Mouse (Mus musculus) heart, embryonic 13.5 days (tissue): ENCODE data around the gene Glis2. TPM values are rescaled to one million over a fixed set of nuclear protein-coding genes. Genes with fewer than 3 reads are reported as not detected.
A peak's percentile ranks its signal among the peaks of the same experiment; 100 is the strongest.
"Not testable (repeated sequence)": the region's sequence is repeated elsewhere in the genome, so short reads cannot be mapped to it uniquely, and the experiment has no call there.

Experiments used
- ATAC-seq: fragments of 200-750 bp; cut with Nextera tagmentation; 2 replicates; pipeline ENCODE4 v1.8.0; 2017; ENCODE audit warnings: moderate TSS enrichment; ENCODE audit not compliant: insufficient number of reproducible peaks, low FRiP score, low TSS enrichment; ENCODE audit errors: extremely low read depth
- H3K27ac ChIP-seq: fragments of 300-500 bp; sonication (generic); replicated peaks from 2 replicates; pipeline ENCODE4 v1.5.1; 2015; ENCODE audit warnings: moderate library complexity, mild to moderate bottlenecking, inconsistent platforms
- H3K27me3 ChIP-seq: fragments of 300-500 bp; sonication (generic); replicated peaks from 2 replicates; pipeline ENCODE4 v1.6.1; 2015; ENCODE audit warnings: mild to moderate bottlenecking, inconsistent platforms
- H3K36me3 ChIP-seq: fragments of 300-500 bp; sonication (generic); 2 replicates; pipeline ENCODE4 v1.6.1; 2015; ENCODE audit warnings: mild to moderate bottlenecking, inconsistent platforms
- H3K4me1 ChIP-seq: fragments of 300-500 bp; sonication (generic); 2 replicates; pipeline ENCODE4 v1.6.1; 2015; ENCODE audit warnings: inconsistent platforms
- H3K4me2 ChIP-seq: fragments of 300-500 bp; sonication (generic); 2 replicates; pipeline ENCODE4 v1.6.1; 2015; ENCODE audit warnings: inconsistent platforms, mild to moderate bottlenecking, moderate library complexity
- H3K4me3 ChIP-seq: fragments of 300-500 bp; sonication (generic); 2 replicates; pipeline ENCODE4 v1.5.1; 2015; ENCODE audit warnings: moderate library complexity, mild to moderate bottlenecking, inconsistent platforms
- H3K9ac ChIP-seq: fragments of 300-500 bp; sonication (generic); 2 replicates; pipeline ENCODE4 v1.6.1; 2015; ENCODE audit warnings: inconsistent platforms, mild to moderate bottlenecking, moderate library complexity
- H3K9me3 ChIP-seq: fragments of 300-500 bp; sonication (generic); 2 replicates; pipeline ENCODE4 v1.6.1; 2016; ENCODE audit warnings: inconsistent platforms
- WGBS: fragments of 180-500 bp; shearing (Covaris S2); methylation state at CpG from one replicate; pipeline ENCODE4 v1.1.7; 2015; ENCODE audit warnings: mixed read lengths; 5-methylcytosine and 5-hydroxymethylcytosine counted together
- polyA plus RNA-seq: library from polyadenylated mRNA; unstranded; fragments of >200 nt; fragmentation: Nextera tagmentation; extraction: Ambion mirVana; gene quantifications from 2 replicates; pipeline ENCODE4 v1.2.1, GENCODE M21; 2015

Gene Glis2
- polyA plus RNA-seq, 1 experiment from 2014 or later: 23.5 TPM

DNA sequence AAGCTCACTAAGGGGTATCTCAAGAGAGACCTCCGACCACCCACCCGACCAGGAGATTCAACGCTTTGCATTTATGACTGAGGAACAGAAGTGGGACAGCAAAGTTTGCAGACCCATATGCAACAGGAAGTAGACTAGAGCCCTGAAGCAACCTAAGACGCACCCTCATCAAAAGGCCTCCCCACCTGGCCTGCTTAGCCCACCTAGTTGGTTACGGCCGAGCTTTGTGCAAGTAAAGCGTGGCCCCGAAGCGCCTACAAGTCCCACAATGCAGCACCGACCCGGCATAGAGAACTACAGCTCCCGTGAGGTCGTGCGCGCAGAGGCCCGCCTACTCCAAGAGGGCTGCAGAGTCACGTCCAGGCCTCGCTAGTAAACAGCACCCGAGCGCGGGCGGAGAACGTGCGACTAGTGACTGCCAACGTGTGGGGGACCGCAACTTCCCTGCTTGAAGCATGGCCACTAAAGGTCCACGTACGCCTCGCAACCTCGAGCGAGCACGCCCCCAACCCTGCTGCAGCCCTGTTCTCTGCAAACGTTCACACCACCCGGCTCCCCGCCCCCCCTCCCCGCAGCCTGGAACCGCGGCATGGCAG, 36.0 kb upstream of the Glis2 start:
- Histone ChIP-seq H3K4me2 (peak overlapping the region; percentile 84), H3K27me3 (no peaks in the 10 kb centered on the region), H3K36me3 (peaks cover 8% of the 10 kb centered on the region; the same call in 1 of the 2 replicates), H3K9ac (peak overlapping the region; percentile 91), H3K4me3 (peak overlapping the region; percentile 85), H3K27ac (peak overlapping the region; percentile 92), H3K4me1 (peaks cover 44% of the 10 kb centered on the region), H3K9me3 (no peaks in the 10 kb centered on the region)
- under 1% methylated on average over 38 of the region's 38 CpGs for WGBS
- ATAC-seq: peak; percentile 84

DNA sequence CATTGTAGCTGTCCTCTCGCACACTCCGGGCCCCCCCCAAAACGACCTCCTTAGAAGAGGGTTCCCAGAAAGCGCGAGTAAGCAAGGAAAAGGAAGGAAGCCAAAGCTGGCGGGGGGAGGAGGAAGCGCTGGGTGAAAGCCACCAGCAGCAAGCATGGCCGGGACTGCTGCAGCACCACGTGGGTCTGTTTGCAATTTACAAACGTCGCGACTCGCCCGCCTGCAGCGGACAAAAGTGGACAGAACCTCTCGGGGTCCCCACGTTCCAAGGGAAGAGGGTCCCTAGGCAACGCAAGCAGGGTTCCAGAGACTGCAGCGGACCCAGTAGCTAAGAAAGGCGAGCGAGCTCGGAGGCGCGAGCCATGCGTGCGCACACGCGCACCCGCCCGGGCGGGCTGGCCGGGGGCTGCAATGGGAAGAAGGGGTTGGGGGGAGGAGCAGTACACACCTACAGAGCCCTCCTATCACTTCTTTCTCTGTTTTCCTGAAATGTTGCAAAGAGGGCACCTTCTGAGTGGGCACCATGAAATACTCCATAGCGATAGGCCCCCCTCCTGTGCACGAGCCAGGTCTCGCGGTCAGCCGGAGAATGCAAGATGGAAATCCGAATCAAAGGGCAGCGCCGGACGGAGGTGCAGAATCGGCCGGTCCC, 35.4 kb upstream of the Glis2 start:
- Histone ChIP-seq H3K27ac (peak overlapping the region; percentile 92), H3K27me3 (no peaks in the 10 kb centered on the region), H3K4me3 (peak overlapping the region; percentile 85), H3K36me3 (peaks cover 8% of the 10 kb centered on the region; the same call in 1 of the 2 replicates), H3K9ac (peak overlapping the region; percentile 91), H3K4me1 (peaks cover 37% of the 10 kb centered on the region), H3K4me2 (peak overlapping the region; percentile 84), H3K9me3 (no peaks in the 10 kb centered on the region)
- ATAC-seq: 0 out of 2 replicates have a peak, but pooled peaks have one; percentile 1
- under 1% methylated on average over 43 of the region's 43 CpGs for WGBS

DNA sequence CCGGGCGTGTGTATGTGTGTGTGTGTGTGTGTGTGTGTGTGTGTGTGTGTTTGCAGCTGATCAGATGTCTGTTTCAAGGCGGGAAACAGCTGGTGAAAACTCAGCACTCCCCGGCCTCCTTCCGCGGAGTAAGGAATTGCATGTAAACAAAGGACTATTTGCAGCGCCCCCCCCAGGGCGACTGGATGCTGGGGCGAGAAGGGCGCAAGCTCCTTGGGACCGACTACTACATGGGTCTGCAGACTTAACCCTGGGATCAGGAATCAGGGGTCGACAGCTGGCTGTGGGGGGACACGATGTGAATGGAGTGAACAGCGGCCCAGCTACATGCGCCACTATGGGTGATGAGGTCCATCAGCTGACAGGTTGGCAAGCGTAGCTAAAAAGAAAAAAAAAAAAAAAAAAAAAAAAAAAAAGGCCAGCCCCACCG, 34.8 kb upstream of the Glis2 start, which contains the start of gene Tfap4:
Tfap4 (minus strand) TSS at position 140 of the 430 bp plus-strand sequence.
- Histone ChIP-seq H3K4me1 (peaks cover 31% of the 10 kb centered on the region), H3K27ac (peak within 1 kb of the TSS; percentile 92), H3K4me2 (peak within 1 kb of the TSS; percentile 84), H3K36me3 (peaks cover 8% of the 10 kb centered on the region; the same call in 1 of the 2 replicates), H3K4me3 (peak within 1 kb of the TSS; percentile 85), H3K9me3 (no peaks in the 10 kb centered on the region), H3K27me3 (no peaks in the 10 kb centered on the region), H3K9ac (peak within 1 kb of the TSS; percentile 91)
- WGBS: under 1% methylated on average over 15 of the region's 17 CpGs
- no peak for ATAC-seq

DNA sequence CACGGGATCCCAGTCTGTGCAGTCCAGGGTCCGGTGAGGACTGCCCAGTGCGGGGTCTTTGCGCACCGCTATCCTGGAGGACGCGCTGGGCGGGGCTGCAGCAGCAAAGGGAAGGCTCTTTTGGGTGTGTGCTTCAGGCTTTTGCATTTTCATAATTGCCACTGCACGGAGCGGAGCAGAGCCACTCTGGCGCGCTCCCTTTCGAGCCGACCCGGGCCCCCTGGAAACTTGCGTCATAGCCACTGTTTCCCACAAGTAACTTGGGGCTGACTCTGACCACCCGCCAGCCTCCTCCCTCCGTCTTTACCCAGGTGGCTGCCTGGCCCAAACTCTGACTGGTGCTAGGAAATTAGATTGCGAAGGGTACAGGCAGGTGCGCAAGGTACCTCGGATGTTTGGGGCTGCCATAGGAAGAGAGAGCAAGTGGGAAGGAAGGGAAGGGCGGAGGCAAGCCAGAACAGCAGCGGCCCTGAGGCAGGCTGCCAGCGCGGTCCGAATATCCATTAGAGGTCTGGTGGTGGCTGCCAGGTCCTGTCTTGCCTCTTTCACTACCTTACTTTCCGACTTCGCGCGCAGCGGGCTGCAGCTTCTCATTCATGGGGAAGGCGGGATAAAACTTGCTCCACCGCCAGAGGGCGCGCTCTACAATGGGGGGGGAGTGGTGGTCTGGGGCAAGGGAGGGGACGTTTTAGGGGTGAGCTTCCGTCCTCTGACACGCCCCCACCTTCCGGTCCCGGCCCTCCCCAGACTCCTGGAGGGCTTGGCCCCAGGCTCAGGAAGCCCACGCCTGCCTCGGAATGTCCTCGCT, 34.2 kb upstream of the Glis2 start:
- Histone ChIP-seq H3K4me1 (peaks cover 27% of the 10 kb centered on the region), H3K9me3 (no peaks in the 10 kb centered on the region), H3K36me3 (peaks cover 8% of the 10 kb centered on the region; the same call in 1 of the 2 replicates), H3K4me3 (peak overlapping the region; percentile 85), H3K4me2 (peak overlapping the region; percentile 84), H3K27ac (peak overlapping the region; percentile 92), H3K27me3 (no peaks in the 10 kb centered on the region), H3K9ac (peak overlapping the region; percentile 91)
- ATAC-seq: peak; percentile 18; the same call in 1 of the 2 replicates
- under 1% methylated on average over 43 of the region's 43 CpGs for WGBS

DNA sequence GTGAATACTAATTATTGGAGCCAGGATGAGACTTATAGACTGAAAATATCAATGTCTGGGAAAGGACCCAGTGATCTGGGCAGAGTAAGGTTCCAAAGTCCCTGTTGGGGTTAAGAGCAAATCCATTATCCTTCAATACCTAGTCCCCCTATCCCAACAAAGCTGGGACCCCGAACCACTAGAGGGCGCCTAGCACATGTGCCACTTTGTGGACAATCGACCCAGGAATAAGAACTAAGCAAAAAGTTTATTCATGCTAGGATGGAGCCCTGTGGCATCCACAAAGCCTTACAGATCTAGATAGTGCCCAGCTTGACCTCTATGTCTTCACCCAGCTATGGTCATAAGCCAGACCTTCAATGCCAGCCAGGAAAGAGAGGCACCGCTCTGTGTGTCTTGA, 26.6 kb upstream of the Glis2 start:
- Histone ChIP-seq H3K4me3 (no peak overlapping the region), H3K36me3 (no peaks in the 10 kb centered on the region), H3K27ac (no peak overlapping the region), H3K4me1 (peaks cover 10% of the 10 kb centered on the region), H3K9ac (no peak overlapping the region), H3K27me3 (no peaks in the 10 kb centered on the region), H3K4me2 (no peak overlapping the region), H3K9me3 (no peaks in the 10 kb centered on the region)
- 21% methylated on average over 4 of the region's 4 CpGs for WGBS
- no peak; the same call in 1 of the 2 replicates for ATAC-seq

DNA sequence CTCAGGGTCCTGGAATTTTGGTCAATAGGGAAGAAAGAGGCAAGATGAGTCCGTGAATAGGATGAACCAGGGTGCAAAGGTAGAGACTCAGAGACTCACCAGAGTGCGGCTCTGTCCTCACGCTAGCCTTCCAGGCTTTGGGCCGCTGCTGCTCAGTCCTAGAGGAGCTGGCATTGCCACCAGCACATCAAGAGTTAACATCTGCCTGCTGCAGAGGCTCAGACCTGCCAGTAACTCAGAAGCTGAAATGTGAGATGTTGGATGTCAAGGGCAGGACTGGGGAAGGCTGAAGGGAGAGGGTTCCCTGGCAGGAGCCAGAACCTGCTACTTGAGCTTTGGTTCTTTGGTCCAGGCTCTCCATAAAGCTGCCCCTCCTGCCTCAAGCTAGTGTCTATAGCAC, 23.8 kb upstream of the Glis2 start:
- Histone ChIP-seq H3K27ac (no peak overlapping the region), H3K27me3 (no peaks in the 10 kb centered on the region), H3K9ac (peak overlapping the region; percentile 44), H3K4me1 (peaks cover 10% of the 10 kb centered on the region), H3K4me3 (no peak overlapping the region), H3K4me2 (no peak overlapping the region), H3K9me3 (no peaks in the 10 kb centered on the region), H3K36me3 (no peaks in the 10 kb centered on the region)
- WGBS: 47% methylated on average over 4 of the region's 4 CpGs
- ATAC-seq: no peak

DNA sequence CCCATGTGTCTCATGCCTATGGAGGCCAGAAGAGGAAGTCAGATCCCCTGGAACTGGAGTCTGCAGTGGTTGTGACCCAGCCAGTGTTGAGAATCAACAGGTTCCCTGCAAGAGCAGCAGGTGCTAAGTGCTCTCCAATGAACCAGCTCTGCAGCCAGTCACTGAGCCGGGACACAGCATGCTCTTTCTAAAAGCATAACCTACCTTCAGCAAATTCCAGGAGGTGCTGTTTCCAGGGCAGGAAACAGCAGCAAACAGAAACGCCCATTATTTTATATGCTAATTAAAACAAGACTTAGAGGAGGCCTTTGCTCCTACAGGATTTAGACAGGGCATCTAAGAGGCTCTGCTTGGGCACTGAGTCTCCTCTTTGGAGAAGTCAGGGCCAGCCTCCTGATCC, 18.5 kb upstream of the Glis2 start:
- H3K4me1 ChIP-seq: peaks cover 8% of the 10 kb centered on the region
- H3K4me3 ChIP-seq: no peak overlapping the region
- no peak overlapping the region for H3K4me2 ChIP-seq
- no peaks in the 10 kb centered on the region for H3K9me3 ChIP-seq
- H3K36me3 ChIP-seq: no peaks in the 10 kb centered on the region
- H3K9ac ChIP-seq: no peak overlapping the region
- ATAC-seq: no peak
- no peaks in the 10 kb centered on the region for H3K27me3 ChIP-seq
- 57% methylated on average over 2 of the region's 2 CpGs for WGBS
- no peak overlapping the region for H3K27ac ChIP-seq

DNA sequence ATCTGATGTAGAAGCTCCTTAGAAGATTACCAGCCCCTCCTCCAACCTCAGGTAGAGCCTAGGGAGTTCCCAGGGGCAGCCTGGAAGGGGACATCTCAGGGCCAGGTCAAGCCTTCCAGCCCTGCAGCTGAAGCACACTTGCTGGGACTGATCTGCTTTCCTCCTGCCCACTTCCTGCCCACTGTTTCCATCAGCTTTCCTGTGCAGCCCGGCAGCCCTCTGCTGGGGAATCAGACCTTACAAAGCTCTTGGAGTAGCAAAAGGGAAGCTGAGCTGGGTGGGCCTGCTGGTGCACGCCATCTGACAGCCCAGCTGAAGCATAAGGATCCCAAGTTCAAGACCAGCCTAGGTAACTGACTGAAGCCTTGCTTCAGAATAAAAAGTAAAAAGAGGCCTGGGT, 17.6 kb upstream of the Glis2 start:
- Histone ChIP-seq H3K4me1 (peaks cover 4% of the 10 kb centered on the region; the same call in 1 of the 2 replicates), H3K9ac (no peak overlapping the region), H3K36me3 (no peaks in the 10 kb centered on the region), H3K27ac (no peak overlapping the region), H3K27me3 (no peaks in the 10 kb centered on the region), H3K4me3 (no peak overlapping the region), H3K9me3 (no peaks in the 10 kb centered on the region), H3K4me2 (no peak overlapping the region)
- 46% methylated on average over 2 of the region's 2 CpGs for WGBS
- ATAC-seq: no peak

DNA sequence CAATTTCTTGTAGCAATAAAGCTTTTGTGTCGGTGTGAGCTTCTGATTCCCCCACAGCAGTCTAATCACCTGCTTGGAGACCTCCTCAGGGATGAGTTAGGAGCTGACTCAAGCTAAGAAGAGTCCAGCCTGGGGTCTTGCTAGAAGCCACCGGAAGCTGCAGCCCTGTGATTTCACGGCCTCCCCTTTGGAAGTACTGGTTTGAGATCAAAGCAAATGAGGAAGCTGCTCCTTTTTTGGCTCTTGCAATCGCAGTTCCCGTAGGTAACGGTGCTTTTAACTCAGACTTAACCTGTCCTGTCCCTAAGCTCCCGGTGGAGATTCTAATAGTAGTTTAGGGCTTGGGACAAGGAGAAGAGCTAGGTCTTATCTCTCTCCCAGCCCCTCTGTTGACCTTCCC, 15.9 kb upstream of the Glis2 start:
- Histone ChIP-seq H3K4me1 (peaks cover 4% of the 10 kb centered on the region; the same call in 1 of the 2 replicates), H3K4me2 (no peak overlapping the region), H3K36me3 (no peaks in the 10 kb centered on the region), H3K27ac (no peak overlapping the region), H3K9me3 (no peaks in the 10 kb centered on the region), H3K27me3 (no peaks in the 10 kb centered on the region), H3K9ac (no peak overlapping the region), H3K4me3 (no peak overlapping the region)
- 51% methylated on average over 7 of the region's 7 CpGs for WGBS
- no peak for ATAC-seq

DNA sequence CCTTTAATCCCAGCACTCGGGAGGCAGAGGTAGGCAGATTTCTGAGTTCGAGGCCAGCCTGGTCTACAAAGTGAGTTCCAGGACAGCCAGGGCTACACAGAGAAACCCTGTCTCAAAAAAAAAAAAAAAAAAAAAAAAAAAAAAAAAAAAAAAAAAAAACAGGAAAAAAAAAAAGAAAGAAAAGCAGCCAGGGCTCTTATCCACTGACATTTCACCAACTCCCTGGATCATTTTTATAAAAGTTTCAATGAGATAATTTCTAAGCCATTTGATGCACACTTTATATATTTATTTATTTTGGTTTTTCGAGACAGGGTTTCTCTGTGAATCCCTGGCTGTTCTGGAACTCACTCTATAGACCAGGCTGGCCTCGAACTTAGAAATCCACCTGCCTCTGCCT, 13.3 kb upstream of the Glis2 start:
- H3K27me3 ChIP-seq, H3K9me3 ChIP-seq, H3K4me2 ChIP-seq, H3K36me3 ChIP-seq, ATAC-seq, H3K9ac ChIP-seq, H3K27ac ChIP-seq, H3K4me3 ChIP-seq: not testable (repeated sequence)
- H3K4me1 ChIP-seq: peaks cover 11% of the 10 kb centered on the region
- WGBS: 73% methylated on average over 4 of the region's 4 CpGs

DNA sequence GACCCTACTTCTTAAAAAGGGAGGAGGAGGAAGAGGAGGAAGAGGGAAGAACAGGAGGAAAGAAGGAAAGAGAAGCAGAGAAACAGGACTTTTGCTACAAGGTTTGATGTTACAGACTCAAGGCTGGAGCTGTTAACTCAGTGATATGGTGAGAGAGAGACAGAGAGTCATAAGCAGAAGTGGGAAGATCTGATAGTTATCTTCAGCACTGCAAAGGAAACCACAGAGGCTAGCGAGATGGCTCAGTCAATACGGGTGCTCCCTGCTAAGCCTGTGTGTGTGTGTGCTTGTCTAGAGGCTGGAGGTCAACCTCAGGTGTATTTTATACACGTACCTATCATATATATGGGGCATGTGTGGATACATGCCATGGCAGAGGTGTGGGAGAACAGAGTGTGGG, 10.7 kb upstream of the Glis2 start:
- Histone ChIP-seq H3K27me3 (no peaks in the 10 kb centered on the region), H3K36me3 (no peaks in the 10 kb centered on the region), H3K4me1 (peaks cover 27% of the 10 kb centered on the region), H3K4me2 (no peak overlapping the region), H3K9ac (no peak overlapping the region), H3K9me3 (no peaks in the 10 kb centered on the region), H3K27ac (no peak overlapping the region), H3K4me3 (no peak overlapping the region)
- 59% methylated on average over 3 of the region's 3 CpGs for WGBS
- no peak for ATAC-seq
